Mouse (Mus musculus) CD4-positive, CD25-positive, alpha-beta regulatory T cell, adult 2 months (primary cell): ENCODE data around the gene Tm4sf4.

Experiments
- DNase-seq: peaks from one replicate; pipeline ENCODE4 v3.0.0-alpha.2; 2012; ENCODE audit warnings: low read depth, low spot score

The Tm4sf4 gene

DNA sequence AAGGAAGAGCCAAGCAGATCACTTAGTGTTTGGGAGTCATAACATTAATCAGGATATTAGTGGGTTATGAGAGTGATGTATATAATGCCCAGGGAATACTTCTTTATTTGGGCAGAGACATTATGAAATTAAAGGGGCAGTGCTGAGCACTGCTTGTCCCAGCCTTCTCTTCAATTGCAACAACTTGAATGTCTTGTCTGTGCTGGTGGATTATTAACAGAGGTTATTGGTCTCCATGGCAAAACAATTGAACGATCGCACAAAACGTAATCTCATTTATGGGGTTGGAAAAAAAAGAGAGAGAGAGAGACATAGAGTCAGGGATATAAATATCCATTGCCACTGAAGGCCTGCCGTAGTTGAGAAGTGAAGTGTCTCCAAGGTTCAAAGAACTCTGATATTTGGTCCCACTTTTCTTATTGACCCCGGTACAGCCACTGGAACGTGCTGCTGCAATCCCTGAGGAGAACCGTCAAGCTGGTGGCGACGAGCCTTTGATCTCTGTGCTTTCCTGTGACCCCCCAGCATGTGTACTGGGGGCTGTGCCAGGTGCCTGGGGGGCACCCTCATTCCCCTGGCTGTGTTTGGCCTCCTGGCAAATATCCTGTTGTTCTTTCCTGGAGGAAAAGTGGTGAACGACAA, at the start of gene Tm4sf4:
Tm4sf4 (plus strand) TSS at position 226 of the 642 bp plus-strand sequence.
- DNase-seq: no peak

DNA sequence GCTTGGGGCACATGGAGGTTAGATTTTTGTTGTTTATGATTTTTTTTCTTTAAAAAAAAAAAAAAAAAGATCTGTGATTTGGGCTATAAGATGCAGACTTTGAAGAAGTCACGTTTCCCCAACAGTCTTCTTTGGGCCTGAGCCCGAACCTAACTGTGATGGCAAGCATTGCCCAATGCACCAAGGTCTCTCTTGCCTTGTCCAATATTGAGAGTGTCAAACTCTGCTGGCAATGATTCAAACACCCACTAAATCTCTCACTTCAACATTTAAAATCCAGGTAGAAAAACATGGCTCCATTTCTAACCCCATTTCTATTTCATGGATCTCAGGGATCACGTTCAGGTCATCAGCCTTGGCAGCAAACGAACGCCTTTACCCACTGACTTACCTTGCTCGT, 38.7 kb upstream of the Tm4sf4 start:
- no peak for DNase-seq

DNA sequence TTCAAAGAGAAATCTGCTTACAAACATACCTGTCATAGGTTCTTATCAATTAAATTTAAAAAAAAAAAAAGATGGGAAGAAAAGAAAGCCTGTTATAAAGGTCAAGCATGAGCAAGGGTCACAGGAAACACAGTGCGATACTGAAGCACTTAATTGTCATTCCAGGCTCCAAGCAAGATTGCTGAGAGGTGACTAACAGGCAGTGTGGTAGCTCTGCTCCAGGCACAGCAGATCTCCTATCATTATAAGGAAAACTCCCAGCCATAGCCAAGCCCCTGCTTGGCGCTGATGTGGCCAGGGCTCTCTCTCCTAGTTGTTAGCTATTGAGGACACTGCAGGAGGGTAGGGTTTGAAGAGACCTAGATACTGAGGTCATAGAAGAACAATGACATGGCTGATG, 38.2 kb upstream of the Tm4sf4 start:
- no peak for DNase-seq

GRCm38 (mm10) chr3:57387593-57387992, 37.5 kb upstream of the Tm4sf4 start:
- DNase-seq: no peak

GRCm38 (mm10) chr3:57411535-57411934, 13.6 kb upstream of the Tm4sf4 start:
- no peak for DNase-seq

DNA sequence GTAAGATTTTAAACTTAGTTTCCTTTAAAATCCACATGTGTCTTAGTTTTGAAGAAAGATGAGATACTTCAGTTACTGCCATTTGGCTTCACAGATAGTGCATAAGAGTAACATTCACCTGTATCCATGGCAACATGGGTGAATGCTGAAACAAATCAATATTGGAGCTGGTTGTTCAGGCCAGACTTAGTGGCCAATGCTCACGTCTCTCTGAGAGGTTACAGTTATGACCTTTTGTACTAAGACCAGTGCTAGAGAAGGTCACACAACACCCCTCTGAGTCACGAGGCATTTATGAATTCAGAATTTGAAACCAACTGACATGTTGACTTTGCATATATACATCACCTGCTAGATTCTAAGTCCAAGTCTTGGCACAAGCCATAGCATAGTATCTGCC, 4.9 kb upstream of the Tm4sf4 start:
- no peak for DNase-seq

DNA sequence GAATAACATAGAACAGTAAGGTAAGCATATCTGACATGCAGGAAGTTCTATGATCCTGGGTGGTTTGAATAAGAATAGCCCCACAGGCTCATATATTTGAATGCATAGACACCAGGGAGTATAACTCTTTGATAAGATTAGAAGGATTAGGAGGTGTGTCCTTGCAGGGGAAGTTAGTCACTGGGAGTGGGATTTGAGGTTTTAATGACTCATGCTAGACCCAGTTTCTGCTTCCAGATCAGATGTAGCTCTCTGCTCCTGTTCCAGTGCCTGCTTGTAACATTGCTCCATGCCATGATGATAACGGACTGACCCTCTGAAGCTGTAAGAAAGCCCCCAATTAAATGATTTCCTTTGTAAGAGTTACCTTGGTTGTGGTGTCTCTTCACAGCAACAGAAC, 4.5 kb upstream of the Tm4sf4 start:
- no peak for DNase-seq

DNA sequence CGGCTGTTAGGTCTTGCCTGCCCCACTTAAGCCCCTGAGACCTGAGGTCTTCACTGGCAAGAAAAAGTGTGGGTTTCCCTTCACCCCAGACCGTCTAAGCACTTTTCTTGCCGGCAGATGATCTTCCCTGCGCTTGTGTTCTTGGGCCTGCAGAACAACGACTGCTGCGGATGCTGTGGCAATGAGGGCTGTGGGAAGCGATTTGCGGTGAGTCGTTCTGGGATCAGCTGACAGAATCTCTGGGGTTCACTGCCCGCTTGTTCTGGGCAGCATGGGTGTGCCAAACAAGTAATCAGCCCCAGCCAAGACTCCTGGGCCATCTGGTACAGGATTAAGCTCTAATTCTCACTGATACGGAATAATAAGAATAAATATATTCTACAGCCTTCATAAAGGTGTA, 1.2 kb downstream of the Tm4sf4 start:
- no peak for DNase-seq

DNA sequence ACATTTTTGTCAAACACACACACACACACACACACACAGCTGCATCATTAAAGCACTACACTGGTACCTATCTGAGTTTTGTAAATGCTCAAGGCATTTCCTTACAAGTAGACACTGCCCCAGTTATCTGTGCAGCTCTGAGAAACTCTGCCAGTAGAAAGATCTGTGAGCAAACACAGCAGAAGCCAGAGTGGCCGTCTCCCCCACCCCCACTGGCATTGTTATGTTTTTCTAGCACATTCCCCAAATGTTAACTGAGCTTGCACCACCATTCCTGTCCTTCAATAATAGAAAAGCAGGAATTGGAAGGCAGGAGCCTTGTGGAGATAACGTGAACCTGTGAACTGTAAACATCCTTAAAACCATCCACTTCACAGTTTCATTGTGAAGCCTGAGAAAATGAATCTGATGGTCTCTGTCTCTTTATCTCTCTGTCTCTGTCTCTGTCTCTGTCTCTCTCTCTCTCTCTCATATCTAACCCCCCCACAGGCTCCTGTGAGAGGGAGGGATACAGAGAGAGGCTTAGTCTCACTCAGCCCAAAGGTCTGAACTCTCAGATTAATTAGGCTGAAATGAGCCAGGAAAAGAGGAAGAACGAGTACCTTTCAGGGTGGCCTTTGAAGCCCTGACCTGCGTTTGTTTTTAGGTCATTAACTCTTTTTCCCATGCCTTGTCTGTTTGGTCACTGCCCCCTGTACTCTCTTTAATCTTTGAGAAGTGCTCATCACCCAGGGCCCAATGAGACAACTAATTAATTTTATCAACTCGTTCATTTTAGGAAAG, 3.8 kb downstream of the Tm4sf4 start:
- DNase-seq: no peak

GRCm38 (mm10) chr3:57429486-57429885, 4.4 kb downstream of the Tm4sf4 start:
- DNase-seq: no peak

DNA sequence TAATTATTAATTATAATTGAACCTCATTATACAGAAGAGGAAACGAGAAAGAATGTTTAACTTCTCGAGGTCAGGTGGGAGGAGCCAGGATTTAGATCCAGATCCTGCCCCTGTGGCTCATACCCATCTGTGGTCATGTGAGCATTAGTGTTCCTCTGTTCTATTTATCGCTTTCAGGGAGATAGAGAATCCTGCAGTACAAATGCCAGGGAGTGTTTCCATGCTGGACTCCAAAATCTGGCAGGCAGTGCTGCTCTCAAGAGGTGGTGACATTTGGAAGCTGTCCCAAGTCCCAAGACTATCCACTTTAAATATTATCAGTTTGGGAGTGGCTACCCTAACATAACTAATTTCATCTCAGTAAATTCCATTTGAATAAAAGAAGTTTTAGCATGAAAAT, 6.6 kb downstream of the Tm4sf4 start:
- no peak for DNase-seq

DNA sequence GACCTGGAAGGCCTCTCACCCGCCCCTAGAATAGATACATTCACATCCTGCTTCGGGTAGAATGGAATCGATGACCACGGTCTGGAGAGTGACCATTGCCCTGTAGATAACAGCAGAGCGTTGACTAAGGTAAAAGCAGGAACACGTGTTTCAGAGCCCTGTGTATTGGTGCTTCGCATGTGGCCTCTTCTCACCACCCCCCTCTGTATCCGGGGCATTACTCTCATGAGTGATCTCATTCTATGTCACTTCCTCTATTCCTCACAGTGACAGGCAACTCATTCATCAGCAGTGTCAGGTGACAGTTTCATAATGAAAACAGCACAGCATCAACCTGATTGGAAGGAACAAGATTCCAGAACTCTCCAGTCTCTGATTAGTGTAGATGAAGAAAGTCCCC, 10.2 kb downstream of the Tm4sf4 start:
- DNase-seq: no peak

- DNase-seq: no peak
Measured at GRCm38 (mm10) chr3:57440956-57441355, 15.8 kb downstream of the Tm4sf4 start.

GRCm38 (mm10) chr3:57445706-57446105, 20.6 kb downstream of the Tm4sf4 start:
- DNase-seq: no peak

- DNase-seq: no peak
Measured at GRCm38 (mm10) chr3:57447889-57448288, 22.8 kb downstream of the Tm4sf4 start.

GRCm38 (mm10) chr3:57448445-57448844, 23.3 kb downstream of the Tm4sf4 start:
- DNase-seq: peak; percentile 46

DNA sequence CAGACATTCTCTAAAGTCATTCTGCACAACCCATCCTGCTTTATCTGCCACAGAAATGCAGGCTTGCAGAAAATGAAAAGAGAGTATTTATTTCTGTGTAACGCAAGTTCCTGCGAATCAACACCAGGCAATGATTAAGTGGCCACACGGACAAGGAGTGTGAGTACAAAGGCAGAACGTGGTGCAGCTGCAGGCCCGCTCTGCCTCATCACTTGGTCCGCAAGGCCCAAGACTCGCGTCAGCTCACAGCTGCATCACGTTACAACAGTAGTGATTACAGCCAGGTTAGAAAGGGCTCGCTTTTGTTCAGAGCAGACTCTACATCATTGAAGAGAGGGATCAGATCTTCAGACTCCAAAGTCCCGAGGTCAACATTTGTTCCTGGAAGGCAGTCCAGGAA, 33.5 kb downstream of the Tm4sf4 start:
- DNase-seq: no peak

GRCm38 (mm10) chr3:57463302-57463701, 38.2 kb downstream of the Tm4sf4 start:
- no peak for DNase-seq

GRCm38 (mm10) chr3:57466289-57466688, 41.2 kb downstream of the Tm4sf4 start:
- no peak for DNase-seq

DNA sequence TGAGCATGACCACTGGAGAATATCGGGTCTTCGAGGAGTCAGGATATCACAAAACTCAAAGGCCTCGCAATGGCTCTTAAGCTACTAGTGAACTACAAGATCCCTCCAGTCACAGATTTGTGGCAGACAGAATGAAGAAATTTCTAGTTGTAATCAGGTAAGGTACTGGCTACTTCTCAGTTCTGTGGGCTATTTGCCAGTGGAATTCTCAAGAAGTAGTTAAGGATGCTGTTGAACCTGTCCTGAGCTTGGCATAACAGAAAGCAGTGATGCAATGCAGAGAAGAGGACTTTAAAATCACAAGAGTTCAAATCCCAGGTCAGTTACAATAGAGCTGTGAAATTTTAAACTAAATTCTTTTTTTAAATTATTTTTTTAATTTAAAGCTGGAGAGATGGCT, 44.2 kb downstream of the Tm4sf4 start:
- no peak for DNase-seq

DNA sequence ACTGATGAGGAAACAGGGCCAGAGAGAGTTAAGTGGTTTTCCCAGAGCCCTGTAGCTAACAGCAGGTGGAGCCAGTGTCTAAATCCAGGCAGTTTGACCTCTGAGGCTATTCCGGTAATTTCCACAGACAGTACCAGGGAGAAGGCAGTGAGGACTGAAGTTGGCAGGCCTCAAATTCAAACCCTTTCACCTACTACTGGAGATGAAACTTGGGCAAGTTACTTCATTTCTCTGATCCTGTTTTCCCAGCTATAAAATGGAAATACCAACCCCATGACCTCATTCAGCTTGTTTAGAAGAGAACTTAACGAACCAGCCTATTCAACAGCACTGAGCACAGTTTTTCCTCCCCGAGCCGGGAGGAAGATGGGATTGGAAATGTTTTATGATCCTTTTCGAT, 45.2 kb downstream of the Tm4sf4 start:
- no peak for DNase-seq

DNA sequence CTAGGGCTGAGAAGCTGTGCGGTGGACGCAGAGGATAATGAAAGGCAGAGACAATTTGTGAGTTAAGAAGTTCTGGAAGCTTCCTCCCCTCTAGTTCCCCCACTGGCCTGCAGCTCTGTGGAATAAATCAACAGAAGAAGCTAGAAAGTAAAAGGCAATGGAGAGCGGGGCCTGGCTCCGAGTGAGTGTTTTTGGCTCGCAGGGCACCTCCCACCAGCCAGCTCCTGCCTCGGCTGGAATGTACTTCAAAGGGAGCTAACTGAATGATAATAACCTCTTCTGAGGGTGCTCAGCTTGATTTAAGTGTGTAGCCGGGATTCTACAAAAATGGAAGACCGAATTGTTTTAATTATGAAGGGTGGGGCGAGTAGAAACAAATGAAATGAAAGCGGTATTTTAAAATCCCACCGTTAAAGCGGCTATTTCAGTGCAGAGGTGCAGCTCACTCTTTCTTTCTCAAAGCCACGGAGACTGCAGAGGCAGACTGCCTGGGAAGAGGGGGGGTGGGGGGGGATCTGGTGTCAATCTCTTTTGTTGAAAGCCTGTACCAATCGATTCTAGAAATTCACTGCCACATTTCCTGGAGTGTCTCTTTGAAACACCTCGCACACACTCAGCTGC, 46.0 kb downstream of the Tm4sf4 start:
- DNase-seq: no peak

GRCm38 (mm10) chr3:57472407-57472806, 47.3 kb downstream of the Tm4sf4 start:
- no peak for DNase-seq
